Mouse (Mus musculus) liver, postnatal 0 days (tissue): ENCODE measurements at regions not wholly inside any gene's neighbourhood (a gene's known extent, or its start where the extent isn't known, plus 50 kb on each side); places are given as distances from the start of the nearest gene placed in this dataset.

ENCODE experiments used
- CTCF ChIP-seq: sonication (generic); IDR thresholded peaks from 2 replicates; pipeline ENCODE4 v1.5.1; 2016; ENCODE audit warnings: antibody characterized with exemption, low read depth
- EP300 ChIP-seq: IDR thresholded peaks from 2 replicates; pipeline ENCODE4 v1.6.1; 2016; ENCODE audit warnings: antibody characterized with exemption, low read depth, mild to moderate bottlenecking

- TF ChIP-seq CTCF (no peak), EP300 (no peak)
Measured at GRCm38 (mm10) chr14:26341111-26341510, 83.3 kb downstream of the Duxbl3 start.
